Mouse (Mus musculus): ENCODE data around the gene Slc44a3. TPM values are rescaled to one million over a fixed set of nuclear protein-coding genes. Genes with fewer than 3 reads are reported as not detected.

Slc44a3 gene
- total RNA-seq, 1 experiment from 2014 or later = 0.46 TPM

DNA sequence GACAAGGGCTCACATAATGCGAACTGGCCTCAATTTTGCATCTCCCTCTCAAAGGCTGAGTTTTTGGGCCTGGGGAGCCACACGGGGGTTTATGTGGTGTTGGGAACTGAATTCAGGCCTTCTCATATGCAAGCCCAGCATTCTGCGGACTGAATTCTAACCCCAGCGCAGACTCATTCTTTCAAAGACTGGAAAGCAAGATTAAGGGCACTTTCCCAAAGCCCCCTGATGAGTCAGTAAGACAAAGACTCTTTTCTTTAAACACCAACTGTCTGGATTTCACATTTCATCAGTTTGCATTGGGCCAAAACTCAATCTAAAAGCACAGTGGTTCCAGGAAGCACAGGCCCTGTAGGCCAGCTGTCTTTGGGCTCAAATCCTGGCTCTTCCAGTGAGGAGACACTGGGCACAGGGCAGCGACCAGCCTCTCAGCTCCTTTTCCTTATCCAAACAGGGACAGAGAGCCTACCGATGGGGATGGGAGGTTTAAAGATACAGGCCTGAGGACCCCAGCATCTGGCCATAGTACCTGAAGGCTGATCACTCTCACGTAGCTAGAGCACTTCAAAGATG lies 67.4 kb downstream of the Slc44a3 start:
- no peak for ATAC-seq (replicated peaks; ENCODE audit: low read depth, poor library complexity, severe bottlenecking)

DNA sequence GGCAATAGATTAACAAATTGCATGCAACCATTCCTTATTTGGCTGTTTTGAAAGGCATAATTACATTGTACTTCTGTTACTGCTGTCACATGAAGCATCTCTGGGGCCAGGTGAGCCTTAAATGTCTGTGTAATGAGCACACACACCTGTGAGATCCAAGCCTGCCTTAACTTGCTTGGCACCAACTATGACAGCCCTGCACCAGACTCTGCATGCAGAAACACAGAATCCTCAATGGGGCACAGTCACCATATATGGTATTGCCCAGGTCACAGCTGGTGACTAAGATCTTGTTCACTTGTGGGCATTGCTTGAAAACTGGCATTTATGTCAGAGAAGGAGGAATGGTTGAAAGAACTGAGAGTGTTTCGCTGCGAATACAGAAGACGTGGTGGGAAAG lies 69.4 kb downstream of the Slc44a3 start:
- ATAC-seq (replicated peaks; ENCODE audit: low read depth, poor library complexity, severe bottlenecking) = no peak

DNA sequence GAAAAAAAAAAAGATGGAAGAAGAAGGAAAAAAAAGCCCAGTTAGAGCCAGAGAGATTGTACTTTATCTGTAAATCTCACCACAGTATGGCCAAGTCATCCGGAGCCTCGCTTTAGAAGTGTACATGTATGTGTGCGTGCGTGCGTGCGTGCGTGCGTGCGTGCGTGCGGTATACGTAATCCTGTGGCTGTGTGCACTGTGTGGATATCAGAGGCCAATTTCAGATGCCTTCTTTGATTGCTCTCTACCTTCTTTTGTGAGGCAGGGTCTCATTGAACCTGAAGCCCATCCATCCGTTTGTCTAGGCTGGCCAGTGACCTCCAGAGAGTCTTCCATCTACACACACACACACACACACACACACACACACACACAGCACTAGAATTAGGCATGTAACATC lies 70.7 kb downstream of the Slc44a3 start:
- no peak for ATAC-seq (replicated peaks; ENCODE audit: low read depth, poor library complexity, severe bottlenecking)

DNA sequence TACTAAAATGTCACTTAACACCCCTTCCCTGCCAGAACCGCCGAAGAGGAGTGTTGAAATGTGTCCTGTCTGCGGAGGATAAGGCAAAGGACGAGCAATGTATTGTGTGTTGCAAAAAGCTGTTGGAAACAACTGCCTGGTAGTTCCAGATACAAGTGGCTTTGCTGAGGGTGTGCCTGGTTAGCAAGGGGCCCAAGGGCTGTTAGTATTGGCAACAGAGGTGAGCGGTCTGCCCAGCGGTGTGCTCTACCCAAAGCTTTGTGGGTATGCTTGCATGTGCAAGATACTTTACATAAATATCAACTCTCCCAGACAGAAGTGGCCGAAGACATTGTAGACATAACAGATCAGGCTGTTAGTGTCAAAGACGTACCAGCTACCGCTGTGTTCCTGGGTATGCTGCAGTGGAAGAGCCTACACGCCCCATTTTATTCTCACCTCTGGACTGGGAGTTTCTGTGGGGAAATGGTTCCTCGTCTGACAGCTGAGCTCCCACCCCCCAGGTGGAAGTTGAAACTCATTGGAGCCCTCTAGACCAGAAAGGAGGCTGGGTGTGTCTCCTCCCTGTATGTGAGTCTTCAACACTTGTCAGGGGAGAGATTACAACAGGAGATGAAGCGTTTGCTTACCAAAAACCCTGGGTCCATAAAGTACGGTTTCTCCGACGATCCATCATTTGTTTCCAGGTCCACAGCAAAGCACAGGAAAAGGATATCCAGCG lies 71.6 kb downstream of the Slc44a3 start:
- ATAC-seq (replicated peaks; ENCODE audit: low read depth, poor library complexity, severe bottlenecking) = peak; percentile 51; the same call in 1 of the 2 replicates

DNA sequence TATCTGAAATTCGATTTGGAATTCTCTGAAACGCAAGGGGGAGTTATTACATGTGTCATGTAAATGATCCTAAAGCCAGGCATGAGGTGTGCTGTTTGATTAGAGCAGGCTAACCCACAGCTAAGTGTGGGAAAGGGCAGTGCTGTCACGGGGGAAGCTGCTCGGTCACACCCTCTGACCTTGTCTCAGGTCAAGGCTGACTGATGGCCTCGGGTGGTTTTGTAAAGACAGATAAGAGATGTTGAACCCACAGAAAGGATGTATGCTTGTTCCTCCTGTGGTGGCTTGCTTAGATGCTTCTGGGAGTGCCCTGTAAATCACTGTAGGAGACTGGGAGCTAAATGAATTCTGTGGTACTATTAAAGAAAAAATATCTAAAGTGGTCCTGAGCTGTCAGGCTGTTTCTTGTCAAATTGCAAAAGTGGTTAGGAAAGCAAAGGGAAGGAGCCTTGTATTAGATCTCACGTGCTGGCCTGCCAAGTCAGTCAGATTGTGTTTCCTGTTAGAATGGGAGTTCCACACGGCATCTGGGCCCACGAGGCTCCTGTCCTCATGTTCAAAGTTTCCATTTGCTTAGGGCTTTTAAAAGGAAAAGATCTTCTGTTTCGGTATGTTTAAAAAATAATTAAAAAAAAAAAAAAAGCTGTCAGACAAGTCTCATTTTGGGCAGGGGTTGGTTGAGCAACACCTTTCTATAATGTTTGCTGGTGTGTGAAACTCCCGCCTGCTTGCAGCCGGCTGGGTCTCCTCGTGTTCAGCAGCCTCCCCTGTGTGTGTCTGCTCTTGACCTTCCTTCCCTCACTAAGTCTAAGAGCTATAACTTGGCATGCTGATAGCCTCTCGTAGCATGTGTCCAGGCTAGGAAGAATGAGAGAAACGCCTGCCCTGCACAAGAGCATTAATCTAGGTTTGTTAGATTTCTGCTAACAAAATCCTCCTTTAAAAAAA lies 73.4 kb downstream of the Slc44a3 start:
- ATAC-seq (replicated peaks; ENCODE audit: low read depth, poor library complexity, severe bottlenecking) = peak; percentile 58

DNA sequence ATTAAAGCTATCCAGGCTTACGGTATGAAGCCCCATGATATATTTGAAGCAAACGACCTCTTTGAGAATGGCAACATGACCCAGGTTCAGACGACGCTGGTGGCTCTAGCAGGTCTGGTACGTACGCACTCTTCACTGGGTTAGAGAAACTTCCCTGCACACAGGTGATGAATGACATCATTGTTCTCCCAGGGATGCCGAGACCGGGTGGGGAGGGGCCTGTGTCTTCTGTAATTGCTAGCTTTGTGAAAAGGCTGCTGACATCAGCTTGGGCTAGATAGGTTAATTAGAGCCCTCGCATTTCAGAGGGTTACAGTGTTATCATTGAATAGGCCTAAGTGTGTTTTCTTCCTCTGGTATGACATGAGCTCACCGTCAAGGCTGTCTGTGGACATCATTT lies 80.8 kb downstream of the Slc44a3 start:
- no peak for ATAC-seq (replicated peaks; ENCODE audit: low read depth, poor library complexity, severe bottlenecking)

DNA sequence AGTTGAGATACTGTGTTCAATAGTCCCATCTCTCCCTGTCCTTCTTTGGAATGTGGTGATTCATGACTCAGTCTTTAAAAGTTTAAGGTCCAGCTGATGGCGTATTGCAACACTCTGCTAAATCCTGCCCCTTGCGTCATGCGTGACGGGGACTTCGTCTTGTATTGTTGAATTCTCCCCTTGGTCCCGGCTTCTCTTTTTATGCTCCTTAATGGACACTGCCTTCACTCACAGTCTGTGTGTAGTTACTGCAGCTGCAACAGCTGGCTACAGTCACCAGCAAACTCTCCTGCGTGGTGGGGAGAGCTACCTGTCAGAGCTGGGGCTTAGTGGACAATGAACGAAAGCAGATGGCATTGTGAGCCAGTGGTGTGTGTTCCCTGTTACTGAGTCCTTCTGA lies 82.7 kb downstream of the Slc44a3 start:
- no peak for ATAC-seq (replicated peaks; ENCODE audit: low read depth, poor library complexity, severe bottlenecking)

DNA sequence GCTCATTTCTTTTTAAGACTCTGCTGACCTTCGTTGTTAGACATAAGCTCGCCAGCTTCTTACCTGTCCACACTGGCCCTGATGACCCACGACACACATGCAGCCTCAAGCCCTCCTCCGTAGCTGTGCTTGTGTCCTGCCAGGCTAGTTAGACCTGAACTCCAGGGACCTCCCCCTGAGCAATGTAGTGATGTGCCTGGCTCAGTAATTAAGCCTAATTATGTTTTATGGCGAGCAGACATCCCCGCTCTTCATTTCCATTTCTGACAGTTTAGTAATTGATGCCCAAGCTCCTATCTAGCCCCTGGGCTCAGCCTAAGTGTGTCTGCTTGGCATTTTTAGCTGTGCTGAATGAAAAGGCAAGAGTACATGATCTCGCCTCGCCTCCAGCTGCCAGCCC lies 83.6 kb downstream of the Slc44a3 start:
- no peak for ATAC-seq (replicated peaks; ENCODE audit: low read depth, poor library complexity, severe bottlenecking)

DNA sequence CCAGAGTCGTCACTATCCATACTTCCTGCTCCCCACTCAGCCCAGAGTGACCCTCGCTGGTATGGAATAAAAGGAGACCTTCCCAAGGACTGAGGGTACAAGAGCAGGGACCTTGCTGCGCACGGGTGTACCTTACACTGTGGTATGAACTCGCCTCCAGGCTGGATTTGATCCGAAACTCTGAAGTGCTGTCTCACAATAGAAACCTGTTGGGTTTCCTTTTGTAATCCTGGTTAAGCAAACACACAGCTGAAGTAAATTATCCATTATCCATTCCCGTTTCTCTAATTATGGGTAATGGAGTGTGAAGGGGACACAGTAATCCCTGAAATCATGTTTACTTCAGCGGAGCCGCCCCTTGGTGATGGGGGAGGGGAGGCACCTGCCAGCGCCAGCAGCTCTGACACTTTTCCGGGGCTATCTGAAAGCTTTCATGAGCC lies 84.2 kb downstream of the Slc44a3 start:
- ATAC-seq (replicated peaks; ENCODE audit: low read depth, poor library complexity, severe bottlenecking) = no peak

DNA sequence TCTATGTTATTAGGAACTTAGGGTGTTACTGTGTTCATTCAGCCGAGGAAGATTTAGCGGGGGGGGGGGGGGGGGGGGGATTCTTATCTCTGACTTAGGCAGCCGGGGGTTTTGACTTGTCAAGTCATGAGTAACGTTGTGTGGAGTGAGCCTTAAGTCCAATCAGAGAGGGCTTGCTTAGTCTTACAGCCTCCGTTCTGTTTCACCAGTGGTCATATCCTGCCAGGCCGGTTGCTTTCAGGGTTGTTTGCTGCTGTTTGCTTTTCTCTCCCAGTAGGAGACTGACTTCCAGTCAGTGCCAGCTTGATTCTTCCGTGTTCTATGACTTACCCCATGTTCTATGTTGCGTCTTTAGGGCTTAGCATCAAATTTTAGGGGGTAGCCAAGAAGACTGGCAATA lies 85.8 kb downstream of the Slc44a3 start:
- no peak for ATAC-seq (replicated peaks; ENCODE audit: low read depth, poor library complexity, severe bottlenecking)

DNA sequence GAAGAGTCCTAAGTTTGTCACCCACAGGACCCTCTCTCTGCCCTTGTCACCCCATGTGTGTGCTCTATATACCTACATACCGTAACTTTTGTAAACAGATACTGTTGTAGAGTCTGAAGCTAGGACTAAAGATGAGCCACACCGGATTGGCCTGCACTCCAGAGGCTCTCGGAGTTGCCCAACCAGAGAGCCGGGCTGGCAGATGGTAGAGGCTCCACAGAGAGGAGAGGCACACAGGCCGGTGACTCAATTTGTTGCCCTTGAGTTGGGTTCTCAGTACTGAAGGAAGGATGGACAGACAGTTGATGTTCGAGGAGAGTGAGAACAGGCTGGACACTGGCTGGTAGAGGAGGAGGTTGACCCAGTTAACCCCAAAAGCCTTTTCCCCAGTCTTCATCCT lies 87.8 kb downstream of the Slc44a3 start:
- no peak for ATAC-seq (replicated peaks; ENCODE audit: low read depth, poor library complexity, severe bottlenecking)

DNA sequence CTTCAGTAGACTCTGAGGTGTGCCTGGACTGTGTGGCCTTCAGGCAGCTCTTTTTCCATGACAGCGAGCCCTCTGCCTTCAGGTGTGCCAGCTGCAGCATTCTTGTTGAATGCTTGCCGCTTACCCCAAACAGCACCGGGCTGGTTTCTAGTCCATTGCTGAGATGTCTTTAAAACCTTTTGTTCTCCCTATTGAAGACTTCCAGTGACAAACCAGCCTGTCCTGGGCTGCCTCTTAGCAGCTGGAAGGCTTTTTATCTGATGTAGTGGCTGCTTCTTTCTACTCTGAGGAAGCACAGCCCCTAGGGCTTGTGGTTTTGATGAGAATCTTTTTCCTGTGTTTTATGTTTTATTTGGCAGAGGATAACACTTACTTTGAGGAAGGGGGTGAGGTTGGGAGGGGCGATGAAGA lies 88.3 kb downstream of the Slc44a3 start:
- peak; percentile 48 for ATAC-seq (replicated peaks; ENCODE audit: low read depth, poor library complexity, severe bottlenecking)

DNA sequence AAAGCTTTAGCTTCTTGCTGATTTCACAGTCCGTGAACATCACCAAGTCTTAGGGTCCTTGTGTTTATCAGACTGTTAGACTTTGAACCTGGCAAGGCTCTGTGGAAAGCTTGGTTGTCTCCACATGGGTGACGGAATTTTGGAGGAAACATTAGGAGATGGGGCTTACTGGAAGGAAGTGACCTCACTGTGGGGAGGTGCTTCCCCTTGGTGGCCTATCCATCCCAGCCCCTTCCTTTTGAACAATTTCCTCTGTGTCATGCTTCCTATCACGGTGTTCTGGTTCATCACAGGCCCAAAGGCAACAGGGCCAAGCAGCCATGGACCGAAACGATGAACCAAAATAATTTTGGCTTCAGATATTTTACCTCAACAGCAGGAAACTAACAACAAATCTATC lies 89.9 kb downstream of the Slc44a3 start:
- ATAC-seq (replicated peaks; ENCODE audit: low read depth, poor library complexity, severe bottlenecking) = peak; percentile 34; the same call in 1 of the 2 replicates

DNA sequence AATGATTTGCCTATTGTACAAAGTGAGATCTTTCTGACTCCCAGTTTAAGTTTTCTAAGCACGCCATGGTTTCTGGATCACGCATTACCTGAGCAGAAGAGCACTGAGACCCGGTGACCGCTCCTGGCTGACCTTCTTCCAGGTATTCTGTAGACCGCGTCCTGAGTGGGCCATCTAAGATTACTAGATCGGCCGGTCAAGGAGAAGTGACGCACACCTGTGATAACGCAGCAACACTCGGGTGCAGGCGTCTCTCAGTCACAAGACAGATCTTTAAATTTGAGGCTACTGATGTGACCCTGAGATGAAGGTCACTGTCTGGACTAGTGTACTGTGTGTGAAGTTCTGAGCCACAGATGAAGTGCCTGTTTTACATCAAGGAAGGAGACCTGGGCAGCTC lies 90.7 kb downstream of the Slc44a3 start:
- ATAC-seq (replicated peaks; ENCODE audit: low read depth, poor library complexity, severe bottlenecking) = no peak

DNA sequence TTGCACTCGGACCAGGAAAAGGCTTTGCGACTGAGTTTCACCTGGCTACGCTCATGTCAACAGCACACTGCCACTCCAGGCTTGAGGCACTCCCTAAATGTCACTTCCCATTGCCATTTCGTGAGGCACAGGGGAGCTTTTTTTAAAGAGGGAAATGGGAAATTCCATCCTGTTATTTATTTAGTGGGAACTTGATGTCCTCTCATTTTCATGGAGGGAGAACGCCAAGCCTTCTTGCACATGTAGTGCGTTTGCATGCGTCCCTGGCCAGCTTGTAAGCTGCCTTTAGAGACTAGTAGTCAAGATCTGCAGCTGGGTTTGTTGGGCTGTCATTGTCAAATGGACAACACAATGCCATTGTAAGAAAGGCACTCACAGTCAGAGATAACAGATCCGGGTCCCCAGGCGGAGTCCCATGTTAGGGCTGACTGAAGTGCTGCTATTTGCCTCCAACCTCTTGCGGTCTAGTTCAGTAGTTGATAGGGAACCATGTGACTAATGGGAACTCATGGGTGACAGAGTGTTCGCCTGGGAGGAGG lies 92.5 kb downstream of the Slc44a3 start:
- no peak for ATAC-seq (replicated peaks; ENCODE audit: low read depth, poor library complexity, severe bottlenecking)

DNA sequence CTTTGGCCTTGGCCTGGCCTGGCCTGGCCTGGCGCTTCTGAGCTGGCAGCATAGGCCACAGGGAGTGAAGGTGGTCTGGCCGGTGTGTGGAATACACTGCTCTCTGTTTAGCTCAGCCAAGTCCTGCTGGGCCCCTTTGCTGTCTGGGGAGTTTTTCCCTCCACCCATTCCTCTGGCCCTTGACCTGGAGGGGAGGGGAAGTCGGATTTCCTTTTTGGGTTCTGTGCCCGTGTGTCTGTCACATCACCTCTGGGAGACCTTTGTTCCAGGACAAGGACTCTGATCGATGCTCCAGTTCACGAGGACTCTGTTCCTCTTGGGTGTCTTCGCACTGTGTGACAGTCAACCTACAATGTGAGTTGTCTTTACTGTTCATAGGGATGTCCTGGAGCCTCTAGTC lies 94.2 kb downstream of the Slc44a3 start:
- no peak for ATAC-seq (replicated peaks; ENCODE audit: low read depth, poor library complexity, severe bottlenecking)

DNA sequence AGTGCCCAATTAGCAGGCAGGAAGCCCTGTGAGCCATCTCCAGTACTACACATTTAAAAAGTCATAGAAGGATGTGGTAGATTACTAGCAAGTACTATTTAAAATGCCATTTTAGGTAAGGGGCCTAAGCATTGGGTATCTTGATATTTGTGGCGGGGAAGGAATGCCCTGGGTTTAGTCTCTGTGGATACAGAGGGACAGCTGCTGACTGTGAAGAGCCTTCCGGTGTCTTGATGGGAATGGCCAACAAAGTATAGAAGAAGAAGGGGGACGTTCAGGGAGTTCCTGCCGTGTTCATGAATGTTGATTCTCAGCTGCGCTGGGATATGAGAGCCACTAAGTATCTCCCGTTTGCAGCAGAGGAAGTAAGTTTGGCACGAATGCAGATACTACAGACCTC lies 95.1 kb downstream of the Slc44a3 start:
- ATAC-seq (replicated peaks; ENCODE audit: low read depth, poor library complexity, severe bottlenecking) = no peak

DNA sequence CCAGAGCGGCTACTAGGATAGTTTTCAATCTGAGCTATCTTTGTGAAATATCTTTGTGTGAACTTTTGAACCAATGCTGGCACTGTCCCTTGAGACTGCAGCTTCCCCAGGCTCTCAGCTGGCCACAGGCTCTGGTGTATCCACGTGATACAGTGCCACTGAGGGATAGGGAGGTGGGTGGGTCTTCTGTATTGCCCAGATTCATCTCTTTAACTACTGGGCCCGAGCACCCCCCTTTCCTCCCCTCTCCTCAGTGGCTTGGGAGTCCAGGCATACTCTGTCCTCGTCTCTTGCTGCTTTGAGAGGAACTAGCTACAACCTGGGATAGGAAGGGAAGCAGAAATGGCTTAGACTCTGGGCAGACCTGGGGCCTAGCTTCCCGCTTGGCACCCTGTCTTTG lies 96.9 kb downstream of the Slc44a3 start:
- no peak for ATAC-seq (replicated peaks; ENCODE audit: low read depth, poor library complexity, severe bottlenecking)

DNA sequence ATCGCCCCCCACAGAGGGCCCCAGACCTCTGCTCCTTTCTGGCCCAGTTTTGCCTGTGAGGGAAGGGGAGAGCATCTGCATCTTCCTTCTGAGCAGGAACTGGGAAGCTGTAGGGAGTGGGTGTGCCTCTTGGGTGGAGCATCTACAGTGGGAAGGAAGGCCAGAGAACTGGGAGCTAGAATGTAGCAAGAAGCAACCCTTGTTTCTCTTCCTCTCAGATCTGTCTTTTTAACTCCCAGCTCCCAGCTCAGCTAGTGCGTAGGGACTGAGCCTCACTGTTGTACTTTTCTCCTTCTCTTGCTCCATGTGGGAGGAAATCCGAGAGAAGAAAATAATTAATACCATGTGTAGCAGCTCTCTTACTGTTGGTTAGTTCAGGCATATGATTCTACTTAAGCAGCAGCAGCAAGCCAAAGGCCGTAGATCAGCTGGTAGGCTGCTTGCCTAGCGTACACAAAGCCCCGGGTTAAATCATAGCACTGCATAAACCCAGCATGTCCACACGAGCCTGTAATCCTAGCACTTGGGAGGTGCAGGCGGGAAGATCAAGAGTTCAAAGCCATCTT lies 98.2 kb downstream of the Slc44a3 start:
- no peak for ATAC-seq (replicated peaks; ENCODE audit: low read depth, poor library complexity, severe bottlenecking)

DNA sequence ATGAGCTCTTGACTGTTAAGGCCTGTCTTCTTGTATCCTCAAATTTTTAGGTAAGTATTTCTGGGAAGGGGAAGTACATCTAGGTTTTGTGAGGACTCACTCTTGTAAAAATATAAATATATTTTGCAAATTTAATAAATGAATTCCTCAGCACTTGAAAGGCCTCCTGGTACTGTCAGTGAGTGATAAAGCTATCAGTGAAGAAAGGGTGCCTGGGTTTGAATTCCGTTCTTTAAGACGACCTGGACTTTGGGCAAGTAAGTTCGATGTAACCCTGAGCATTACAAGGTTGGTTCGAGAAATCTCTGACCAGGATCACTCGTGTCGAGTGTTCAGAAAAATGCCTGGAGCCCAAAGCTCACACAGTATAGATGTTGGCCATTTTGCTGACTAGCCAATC lies 98.8 kb downstream of the Slc44a3 start:
- ATAC-seq (replicated peaks; ENCODE audit: low read depth, poor library complexity, severe bottlenecking) = no peak
